Mouse (Mus musculus): ENCODE measurements at regions not wholly inside any gene's neighbourhood (a gene's known extent, or its start where the extent isn't known, plus 50 kb on each side); places are given as distances from the start of the nearest gene placed in this dataset.

- TF ChIP-seq POLR2A (IDR thresholded peaks at IDR 0.05; ENCODE audit: insufficient read length, low read depth) (no peak), CEBPB (IDR thresholded peaks at IDR 0.05; ENCODE audit: insufficient read depth, poor library complexity, severe bottlenecking) (no peak)
Measured at GRCm38 (mm10) chr7:133234326-133234725, 110.2 kb upstream of the Ctbp2 start.
